In the genomic region with DNA sequence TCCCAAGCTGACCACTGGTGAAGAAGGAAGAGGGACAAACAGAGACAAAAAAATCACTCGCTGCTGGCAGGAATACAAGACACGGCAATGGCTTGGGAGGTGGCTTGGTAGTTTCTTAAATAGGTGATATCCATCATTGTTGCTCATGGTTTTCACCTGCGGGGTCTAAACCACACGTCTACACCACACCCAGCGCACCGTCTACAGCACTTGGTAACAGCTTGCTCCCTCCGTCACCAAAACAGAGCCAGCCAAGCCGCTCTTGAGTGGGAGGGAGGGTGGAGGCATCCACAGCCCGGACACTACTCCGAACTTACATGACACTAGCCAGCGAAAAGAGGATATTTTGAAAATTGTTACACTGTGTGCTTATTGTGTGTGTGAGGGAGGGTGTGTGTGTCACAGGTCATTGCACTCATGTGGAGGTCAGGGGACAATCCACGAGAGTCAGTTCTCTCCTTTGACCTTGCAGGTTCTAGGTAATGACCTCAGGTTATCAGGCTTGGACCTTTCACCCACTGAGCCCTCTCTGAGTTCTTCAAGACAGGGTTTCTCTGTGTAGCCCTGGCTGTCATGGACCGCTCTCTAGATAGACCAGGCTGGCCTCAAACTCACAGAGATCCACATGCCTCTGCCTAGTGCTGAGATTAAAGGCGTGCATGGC, we compare ENCODE assay signal across 19 mouse cellular contexts.
DNase-seq lines count a peak whose midpoint lies in the region; ATAC-seq and TF ChIP-seq lines count a peak whose summit lies in the region.
"Had no signal": no experiment of that assay in that cellular context is flagged by ENCODE, and none has a peak within 500 bp of the region (broad histone marks: within the 10 kb centered on the region; RNA-seq: fewer than 3 reads in every experiment).

No protein-coding gene starts in this region.

- TF ChIP-seq CTCF in midbrain, postnatal 0 days (IDR thresholded peaks at IDR 0.05) = no peak

- no peaks in the 10 kb centered on the region for H3K9me3 ChIP-seq in heart, embryonic 10.5 days
- no peaks in the 10 kb centered on the region for H3K9me3 ChIP-seq in midbrain, embryonic 13.5 days
- H3K9me3 ChIP-seq in midbrain, postnatal 0 days (ENCODE audit: low read length) = no peaks in the 10 kb centered on the region
- no peaks in the 10 kb centered on the region for H3K9me3 ChIP-seq in liver, embryonic 16.5 days (replicated peaks; ENCODE audit: control insufficient read depth, low read length)
- H3K9me3 ChIP-seq in intestine, embryonic 16.5 days (ENCODE audit: control insufficient read depth, low read length) = no peaks in the 10 kb centered on the region
- H3K9me3 ChIP-seq: embryonic facial prominence, embryonic 10.5 days; forebrain, embryonic 13.5 days; heart, embryonic 15.5 days had no signal

- no peak overlapping the region for H3K9ac ChIP-seq in midbrain, embryonic 13.5 days (replicated peaks)
- no peak overlapping the region for H3K9ac ChIP-seq in midbrain, postnatal 0 days (replicated peaks; ENCODE audit: low read length, poor library complexity, severe bottlenecking)
- no peak overlapping the region for H3K9ac ChIP-seq in liver, embryonic 16.5 days (ENCODE audit: low read depth, low read length)
- no peak overlapping the region for H3K9ac ChIP-seq in intestine, embryonic 16.5 days (ENCODE audit: low read depth, low read length)
- H3K9ac ChIP-seq: forebrain, embryonic 13.5 days; heart, embryonic 15.5 days had no signal

- ATAC-seq in midbrain, embryonic 13.5 days = 0 out of 2 replicates have a peak, but pooled peaks have one; percentile 4
- ATAC-seq in midbrain, postnatal 0 days (ENCODE audit: low FRiP score) = no peak
- 0 out of 2 replicates have a peak, but pooled peaks have one; percentile 5 for ATAC-seq in liver, embryonic 16.5 days (ENCODE audit: low read depth)
- ATAC-seq in intestine, embryonic 16.5 days = no peak
- ATAC-seq: forebrain, embryonic 13.5 days; hindbrain, embryonic 16.5 days; Patski had no signal

- no peaks in the 10 kb centered on the region for H3K27me3 ChIP-seq in heart, embryonic 10.5 days (ENCODE audit: insufficient read depth, poor library complexity, severe bottlenecking)
- no peaks in the 10 kb centered on the region for H3K27me3 ChIP-seq in midbrain, embryonic 13.5 days
- H3K27me3 ChIP-seq in midbrain, postnatal 0 days (ENCODE audit: insufficient read depth, low read length) = no peaks in the 10 kb centered on the region
- H3K27me3 ChIP-seq in liver, embryonic 16.5 days (ENCODE audit: control insufficient read depth, insufficient read depth, low read depth, low read length) = no peaks in the 10 kb centered on the region
- no peaks in the 10 kb centered on the region for H3K27me3 ChIP-seq in intestine, embryonic 16.5 days (replicated peaks; ENCODE audit: control insufficient read depth, insufficient read depth, low read length)
- H3K27me3 ChIP-seq: forebrain, embryonic 13.5 days; heart, embryonic 15.5 days; Patski had no signal

- H3K4me1 ChIP-seq in heart, embryonic 10.5 days = peaks cover 31% of the 10 kb centered on the region
- peaks cover 18% of the 10 kb centered on the region for H3K4me1 ChIP-seq in midbrain, embryonic 13.5 days (replicated peaks)
- 0 out of 2 replicates have a peak, but pooled peaks cover 2% of the 10 kb centered on the region for H3K4me1 ChIP-seq in midbrain, postnatal 0 days (ENCODE audit: insufficient read depth, low read length)
- peaks cover 11% of the 10 kb centered on the region for H3K4me1 ChIP-seq in liver, embryonic 16.5 days (ENCODE audit: control insufficient read depth, low read depth, low read length)
- H3K4me1 ChIP-seq in intestine, embryonic 16.5 days (ENCODE audit: control insufficient read depth, insufficient read depth, low read length) = peaks cover 21% of the 10 kb centered on the region

- intact Hi-C loops in heart, postnatal 14 days (cut with DNase I) = no loop called here

- H3K36me3 ChIP-seq in heart, embryonic 10.5 days = no peaks in the 10 kb centered on the region
- no peaks in the 10 kb centered on the region for H3K36me3 ChIP-seq in midbrain, embryonic 13.5 days
- no peaks in the 10 kb centered on the region for H3K36me3 ChIP-seq in midbrain, postnatal 0 days (ENCODE audit: insufficient read depth, low read length)
- no peaks in the 10 kb centered on the region for H3K36me3 ChIP-seq in liver, embryonic 16.5 days (ENCODE audit: control insufficient read depth, insufficient read depth)
- H3K36me3 ChIP-seq in intestine, embryonic 16.5 days (ENCODE audit: control insufficient read depth, insufficient read depth, low read length) = no peaks in the 10 kb centered on the region
- H3K36me3 ChIP-seq: embryonic facial prominence, embryonic 10.5 days; heart, embryonic 15.5 days had no signal

- H3K4me3 ChIP-seq in heart, embryonic 10.5 days = no peak overlapping the region
- no peak overlapping the region for H3K4me3 ChIP-seq in midbrain, embryonic 13.5 days (replicated peaks)
- no peak overlapping the region for H3K4me3 ChIP-seq in midbrain, postnatal 0 days (ENCODE audit: low read depth, low read length)
- H3K4me3 ChIP-seq in liver, embryonic 16.5 days (ENCODE audit: low read depth, low read length) = no peak overlapping the region
- H3K4me3 ChIP-seq in intestine, embryonic 16.5 days (ENCODE audit: low read length) = no peak overlapping the region
- H3K4me3 ChIP-seq: embryonic facial prominence, embryonic 10.5 days; forebrain, embryonic 13.5 days; gastrocnemius, adult 2 months; heart, embryonic 15.5 days had no signal

- DNase-seq in heart, embryonic 10.5 days (ENCODE audit: low spot score) = no peak
- no peak for DNase-seq in heart, postnatal 14 days
- DNase-seq in midbrain, postnatal 0 days (ENCODE audit: low spot score) = no peak
- DNase-seq in right cerebral cortex, postnatal 25 days = no peak
- DNase-seq: adrenal gland, adult 2 months; adrenal gland, postnatal 36 days; cerebellum, adult 2 months; cerebellum, postnatal 10 days; gastrocnemius, adult 2 months; gastrocnemius, postnatal 25 days had no signal

- 88% methylated on average over 14 of the region's 14 CpGs for WGBS in heart, embryonic 10.5 days
- WGBS in midbrain, embryonic 13.5 days = 95% methylated on average over 14 of the region's 14 CpGs
- WGBS in midbrain, postnatal 0 days = 94% methylated on average over 14 of the region's 14 CpGs
- 87% methylated on average over 14 of the region's 14 CpGs for WGBS in liver, embryonic 16.5 days (ENCODE audit: insufficient replicate concordance)
- WGBS in intestine, embryonic 16.5 days = 91% methylated on average over 14 of the region's 14 CpGs

- 0 out of 2 replicates have a peak overlapping the region, but pooled peaks have one; percentile 37 for H3K27ac ChIP-seq in heart, embryonic 10.5 days
- H3K27ac ChIP-seq in midbrain, embryonic 13.5 days = no peak overlapping the region
- H3K27ac ChIP-seq in midbrain, postnatal 0 days (ENCODE audit: low read depth, low read length) = no peak overlapping the region
- no peak overlapping the region for H3K27ac ChIP-seq in liver, embryonic 16.5 days (ENCODE audit: low read length)
- no peak overlapping the region for H3K27ac ChIP-seq in intestine, embryonic 16.5 days (ENCODE audit: low read length)
- H3K27ac ChIP-seq: embryonic facial prominence, embryonic 10.5 days; forebrain, embryonic 13.5 days; gastrocnemius, adult 2 months; heart, embryonic 15.5 days had no signal

- H3K4me2 ChIP-seq in midbrain, embryonic 13.5 days (replicated peaks) = no peak overlapping the region
- H3K4me2 ChIP-seq in midbrain, postnatal 0 days (ENCODE audit: low read depth, low read length, poor library complexity, severe bottlenecking) = no peak overlapping the region
- no peak overlapping the region for H3K4me2 ChIP-seq in liver, embryonic 16.5 days (ENCODE audit: low read depth, low read length)
- no peak overlapping the region for H3K4me2 ChIP-seq in intestine, embryonic 16.5 days (ENCODE audit: low read depth, low read length)
- H3K4me2 ChIP-seq: forebrain, embryonic 13.5 days; heart, embryonic 11.5 days; heart, embryonic 15.5 days had no signal

Comparison
In these comparisons a context has a peak if more than half of its experiments do, and no peak if none do; other contexts are left out.
1. ATAC-seq: peak in midbrain, embryonic 13.5 days (single experiment) and liver, embryonic 16.5 days (single experiment); none in midbrain, postnatal 0 days (single experiment) and intestine, embryonic 16.5 days (single experiment).